Mouse (Mus musculus) myocyte (in vitro differentiated cells): Measurements from ENCODE around the gene Gm10382.

ENCODE experiments used
- MYOG ChIP-seq, 3 experiments: IDR thresholded peaks; one replicate each; pipeline ENCODE4 v1.6.1; 2011; ENCODE audit warnings: control low read depth in 2 of 3, low read depth in 2 of 3, mild to moderate bottlenecking in 2 of 3; ENCODE audit not compliant: insufficient read length in 2 of 3, control insufficient read depth in 1 of 3, insufficient read depth in 1 of 3
- POLR2A ChIP-seq: IDR thresholded peaks from one replicate; pipeline ENCODE4 v1.6.1; 2011; ENCODE audit warnings: low read depth, mild to moderate bottlenecking, control low read depth, moderate library complexity; ENCODE audit not compliant: insufficient read length
- POLR2AphosphoS2 ChIP-seq: IDR thresholded peaks from one replicate; pipeline ENCODE4 v1.6.1; 2011; ENCODE audit warnings: low read depth, control low read depth; ENCODE audit not compliant: insufficient read length
- REST ChIP-seq: IDR thresholded peaks from one replicate; pipeline ENCODE4 v1.6.1; 2011; ENCODE audit warnings: mild to moderate bottlenecking, control low read depth, moderate library complexity; ENCODE audit not compliant: insufficient read depth, insufficient read length
- TCF12 ChIP-seq: IDR thresholded peaks from one replicate; pipeline ENCODE4 v1.6.1; 2011; ENCODE audit warnings: mild to moderate bottlenecking, control low read depth; ENCODE audit not compliant: poor library complexity, insufficient read depth, severe bottlenecking
- USF1 ChIP-seq: IDR thresholded peaks from one replicate; pipeline ENCODE4 v1.6.1; 2011; ENCODE audit warnings: low read depth, mild to moderate bottlenecking, control low read depth, moderate library complexity

DNA sequence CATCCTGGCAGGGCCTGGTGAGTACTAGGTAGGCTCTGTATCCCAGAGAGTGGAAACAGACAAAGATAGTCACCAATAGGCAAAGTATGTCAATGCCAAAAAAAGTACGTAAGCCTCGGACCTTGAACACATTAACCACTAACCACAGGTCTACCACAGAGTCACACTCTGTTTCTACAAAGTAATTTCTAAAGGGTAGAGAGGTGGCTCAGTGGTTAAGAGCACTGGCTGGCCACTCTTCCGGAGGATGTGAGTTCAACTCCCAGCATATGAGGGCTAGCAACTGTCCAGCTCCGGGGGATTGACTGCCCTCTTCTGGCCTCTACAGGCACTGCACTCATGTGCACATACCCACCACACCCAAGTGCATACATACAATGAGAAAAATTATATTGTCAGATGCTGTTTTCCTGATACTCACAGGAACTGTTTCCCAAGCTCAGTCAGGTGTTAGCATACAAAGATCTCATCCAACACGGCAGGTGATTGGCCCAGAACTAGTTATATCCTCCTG lies 36.3 kb upstream of the Gm10382 start:
- no peak for TF ChIP-seq REST
- no peak for TF ChIP-seq POLR2A
- no peak for TF ChIP-seq USF1
- TF ChIP-seq TCF12: no peak
- no peak for TF ChIP-seq POLR2AphosphoS2
- TF ChIP-seq MYOG (IDR thresholded peaks at IDR 0.05; ENCODE audit: control insufficient read depth in 1 of 3, insufficient read depth in 1 of 3, insufficient read length in 2 of 3, low read depth in 2 of 3): no peak
